Mouse (Mus musculus): ENCODE measurements around the gene Stambpl1.

- TF ChIP-seq MAFK (IDR thresholded peaks at IDR 0.05; ENCODE audit: insufficient read depth, low read depth, low read length) (no peak), ZNF384 (IDR thresholded peaks at IDR 0.05; ENCODE audit: low read depth, low read length) (no peak)
Observed at GRCm38 (mm10) chr19:34198901-34199300, 6.9 kb downstream of the Stambpl1 start.

All from ES-E14 (cell line).